Mouse (Mus musculus): Measurements from ENCODE around the gene Acnat1.
A peak's percentile ranks its signal among the peaks of the same experiment; 100 is the strongest.
"Not testable (repeated sequence)": the region's sequence is repeated elsewhere in the genome, so short reads cannot be mapped to it uniquely, and the experiment has no call there.

Gene Acnat1

DNA sequence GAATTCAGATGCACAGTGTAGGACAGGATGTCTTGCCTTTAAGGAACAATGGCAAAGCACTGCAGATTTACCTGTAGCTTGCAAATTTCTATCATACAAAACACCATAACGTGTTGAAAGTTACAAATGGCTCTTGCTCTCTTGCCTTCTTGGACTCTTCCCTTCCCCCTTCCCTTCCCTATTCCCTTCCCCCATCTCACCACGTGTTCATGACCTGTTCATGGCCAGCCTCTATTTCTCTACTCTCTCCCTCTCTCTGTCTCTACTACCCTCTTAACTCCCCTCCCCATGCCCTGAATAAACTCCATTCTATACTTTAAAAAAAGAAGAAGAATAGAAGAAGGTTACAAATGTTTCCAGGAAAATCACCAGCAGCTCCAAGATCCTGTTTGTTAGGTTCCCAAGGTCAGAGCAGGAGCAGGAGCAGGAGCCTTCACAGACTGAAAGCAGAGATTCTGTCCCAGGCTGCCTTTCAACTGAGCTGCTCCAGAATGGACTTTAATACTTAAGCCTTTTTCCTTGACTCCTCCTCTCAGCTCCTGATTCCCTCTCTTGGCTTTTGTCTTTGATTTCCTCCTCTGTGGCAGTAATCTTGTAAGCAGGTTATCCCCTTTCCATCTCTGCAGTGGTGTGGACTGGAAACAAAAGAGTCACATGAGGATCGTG lies at the start of gene Acnat1:
Gene Acnat1, minus strand, starts transcription at position 478 of the 666 bp plus-strand sequence.
- DNase-seq (ENCODE audit: low spot score): no peak

GRCm38 (mm10) chr4:49522576-49522975 lies 48.9 kb upstream of the Acnat1 start:
- no peak for DNase-seq (ENCODE audit: low spot score)

- DNase-seq (ENCODE audit: low spot score): no peak
Observed at GRCm38 (mm10) chr4:49521346-49521745, 47.6 kb upstream of the Acnat1 start.

DNA sequence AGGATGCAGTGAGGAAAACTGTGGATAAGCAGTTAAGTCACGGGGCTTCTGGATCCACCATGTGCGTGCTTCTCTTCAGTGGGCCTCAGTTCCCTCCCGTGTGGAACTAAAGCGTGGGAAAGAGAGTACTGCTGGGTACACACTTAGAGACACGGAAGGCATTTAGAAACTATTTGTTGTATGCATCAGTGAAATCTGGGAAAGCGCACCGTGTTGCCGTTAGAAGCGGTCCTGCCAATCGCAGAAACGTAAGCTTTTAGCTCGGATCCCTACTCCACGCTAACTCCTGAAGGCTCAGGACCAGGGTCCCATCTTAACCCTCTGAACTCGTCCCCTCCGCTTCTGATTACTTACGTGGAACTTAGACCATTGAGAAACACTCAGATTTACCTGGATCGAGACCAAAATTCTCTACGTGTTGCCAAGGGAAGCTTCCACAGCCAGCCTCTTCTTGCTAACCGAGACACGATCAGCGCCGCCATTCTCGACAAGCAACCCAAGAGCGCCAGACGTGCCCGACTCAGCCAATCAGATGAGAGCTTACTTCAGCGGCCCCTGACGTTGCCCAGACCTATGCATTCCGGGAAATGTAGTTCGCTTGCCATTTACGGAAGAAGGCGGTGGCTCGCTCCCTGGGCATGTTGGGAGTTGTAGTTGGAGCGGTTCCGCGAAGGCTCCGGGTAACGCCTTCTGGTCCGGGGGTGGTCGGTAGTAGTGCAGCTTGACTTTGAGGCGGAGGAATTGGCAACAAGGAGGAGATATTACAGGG lies 47.0 kb upstream of the Acnat1 start, which contains the start of the genes Mrpl50 and Zfp189:
Gene Mrpl50, minus strand, starts transcription at position 522 of the 769 bp plus-strand sequence.
Gene Zfp189, plus strand, starts transcription at position 605 of the 769 bp plus-strand sequence.
- peak; percentile 66 for DNase-seq (ENCODE audit: low spot score)

GRCm38 (mm10) chr4:49519476-49519875 lies 45.8 kb upstream of the Acnat1 start:
- DNase-seq (ENCODE audit: low spot score): no peak

- DNase-seq (ENCODE audit: low spot score): no peak
Observed at GRCm38 (mm10) chr4:49514441-49514840, 40.7 kb upstream of the Acnat1 start.

GRCm38 (mm10) chr4:49512636-49513035 lies 38.9 kb upstream of the Acnat1 start:
- no peak for DNase-seq (ENCODE audit: low spot score)

DNA sequence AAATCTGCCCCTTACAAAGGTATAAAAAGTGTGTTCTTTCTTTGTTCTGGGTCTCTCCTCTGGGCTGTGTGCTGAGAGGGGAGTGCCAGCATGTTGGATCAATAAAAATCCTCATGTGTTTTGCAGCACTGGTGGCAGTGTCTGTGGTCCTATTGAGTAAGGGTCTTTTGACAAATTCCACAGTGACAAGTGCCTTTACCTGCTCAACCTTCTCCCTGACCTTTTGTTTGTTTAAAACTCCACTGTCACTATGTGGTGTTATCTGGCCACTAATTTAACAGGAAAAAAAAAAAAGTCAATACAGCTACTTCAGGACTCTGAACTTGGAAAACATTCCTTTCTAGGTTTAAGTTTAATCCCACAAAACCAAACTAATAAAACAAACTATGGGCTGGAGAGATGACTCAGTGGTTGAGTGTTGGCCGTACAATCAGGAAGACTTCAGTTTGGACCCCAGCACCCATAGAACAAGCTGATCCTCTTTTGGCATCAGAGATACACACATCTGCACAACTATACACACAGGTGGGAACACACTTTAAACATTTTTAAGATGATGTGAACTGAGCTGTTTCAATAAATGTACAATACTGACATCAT lies 36.6 kb upstream of the Acnat1 start:
- not testable (repeated sequence) for DNase-seq (ENCODE audit: low spot score)

DNA sequence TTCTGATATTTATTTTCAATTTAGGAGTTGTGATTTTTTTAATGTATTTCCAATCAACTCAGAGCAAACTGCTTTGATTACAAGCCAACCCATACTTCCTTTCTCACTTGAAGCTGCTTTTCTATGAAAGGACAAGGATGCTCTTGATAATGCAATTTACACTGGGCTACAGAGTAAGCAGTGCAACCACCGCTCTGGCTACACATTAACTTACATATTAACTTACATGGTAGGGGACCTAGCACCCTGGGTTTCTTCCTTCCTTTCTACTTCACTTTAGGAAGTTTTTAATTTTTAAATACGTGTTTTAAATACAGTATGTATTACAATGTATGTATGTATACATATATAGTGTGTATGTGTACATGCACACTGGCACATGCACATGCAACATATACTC lies 35.5 kb upstream of the Acnat1 start:
- DNase-seq (ENCODE audit: low spot score): no peak

- no peak for DNase-seq (ENCODE audit: low spot score)
Observed at GRCm38 (mm10) chr4:49506386-49506785, 32.7 kb upstream of the Acnat1 start, which contains the start of gene Baat. Baat (minus strand) TSS chr4:49506557.

GRCm38 (mm10) chr4:49503563-49503962 lies 29.9 kb upstream of the Acnat1 start:
- DNase-seq (ENCODE audit: low spot score): no peak

DNA sequence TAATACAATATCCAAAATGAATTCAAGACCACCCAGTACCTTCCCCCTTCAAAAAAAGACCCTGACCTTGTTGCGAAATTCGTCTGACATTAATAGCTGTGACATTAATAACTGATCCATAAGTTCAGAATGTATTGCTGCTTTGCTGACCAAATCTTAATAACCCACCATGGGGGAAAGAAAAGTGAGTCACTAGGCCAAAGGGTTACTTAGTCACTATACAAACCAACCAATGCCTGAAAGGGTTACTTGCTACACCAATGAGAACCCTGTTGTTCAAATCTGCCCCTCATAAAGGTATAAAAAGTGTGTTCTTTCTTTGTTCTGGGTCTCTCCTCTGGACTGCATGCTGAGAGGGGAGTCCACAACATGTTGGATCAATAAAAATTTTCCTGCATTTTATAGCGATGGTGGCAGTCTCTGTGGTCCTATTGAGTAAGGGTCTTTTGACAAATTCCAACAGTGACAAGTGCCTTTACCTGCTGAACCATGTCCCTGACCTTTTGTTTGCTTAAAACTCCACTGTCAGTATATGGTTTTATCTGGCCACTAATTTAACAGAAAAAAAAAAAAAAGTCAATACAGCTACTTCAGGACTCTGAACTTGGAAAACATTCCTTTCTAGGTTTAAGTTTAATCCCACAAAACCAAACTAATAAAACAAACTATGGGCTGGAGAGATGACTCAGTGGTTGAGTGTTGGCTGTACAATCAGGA lies 12.4 kb upstream of the Acnat1 start:
- not testable (repeated sequence) for DNase-seq (ENCODE audit: low spot score)

GRCm38 (mm10) chr4:49485442-49485841 lies 11.7 kb upstream of the Acnat1 start:
- DNase-seq (ENCODE audit: low spot score): no peak

DNA sequence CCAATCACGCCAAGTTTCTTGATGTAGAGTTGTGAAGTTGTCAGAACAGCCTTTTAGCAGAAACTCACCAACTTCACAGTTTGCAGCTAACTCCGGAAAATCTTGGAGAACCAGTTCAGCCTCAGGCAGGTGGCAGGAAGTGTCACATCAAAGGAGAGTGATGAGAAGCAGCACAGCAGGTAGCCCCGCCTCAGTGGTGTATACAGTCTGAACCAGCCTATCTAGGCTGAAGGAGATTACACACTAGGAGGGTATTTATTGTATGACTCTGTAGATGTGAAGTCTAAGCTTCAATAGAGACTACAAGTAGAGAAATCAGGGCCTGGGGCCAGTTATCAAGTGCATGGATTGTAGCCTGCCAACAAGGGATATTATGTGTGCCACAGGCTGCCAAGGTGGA lies 7.2 kb upstream of the Acnat1 start:
- no peak for DNase-seq (ENCODE audit: low spot score)

- DNase-seq (ENCODE audit: low spot score): no peak
Observed at GRCm38 (mm10) chr4:49480104-49480760, 6.5 kb upstream of the Acnat1 start.

DNA sequence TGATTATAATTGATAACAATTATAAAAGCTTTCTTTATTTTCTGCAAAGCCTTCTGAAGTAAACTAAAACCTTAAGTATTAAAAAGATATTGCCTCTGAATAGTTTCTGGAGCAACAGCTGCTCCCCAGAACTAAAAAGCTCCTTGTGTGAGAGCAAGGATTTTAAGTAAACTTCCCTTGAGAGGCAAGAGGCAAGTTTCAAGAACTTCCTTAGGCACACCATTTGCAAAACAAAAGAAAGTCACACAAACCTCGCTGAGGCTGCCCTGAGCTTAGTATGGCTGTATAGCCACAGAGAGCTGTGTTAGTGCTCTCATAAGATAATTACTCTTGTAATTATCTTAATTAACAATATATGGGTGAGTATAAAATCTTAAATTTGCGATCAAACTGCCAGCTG lies 5.3 kb upstream of the Acnat1 start:
- not testable (repeated sequence) for DNase-seq (ENCODE audit: low spot score)

DNA sequence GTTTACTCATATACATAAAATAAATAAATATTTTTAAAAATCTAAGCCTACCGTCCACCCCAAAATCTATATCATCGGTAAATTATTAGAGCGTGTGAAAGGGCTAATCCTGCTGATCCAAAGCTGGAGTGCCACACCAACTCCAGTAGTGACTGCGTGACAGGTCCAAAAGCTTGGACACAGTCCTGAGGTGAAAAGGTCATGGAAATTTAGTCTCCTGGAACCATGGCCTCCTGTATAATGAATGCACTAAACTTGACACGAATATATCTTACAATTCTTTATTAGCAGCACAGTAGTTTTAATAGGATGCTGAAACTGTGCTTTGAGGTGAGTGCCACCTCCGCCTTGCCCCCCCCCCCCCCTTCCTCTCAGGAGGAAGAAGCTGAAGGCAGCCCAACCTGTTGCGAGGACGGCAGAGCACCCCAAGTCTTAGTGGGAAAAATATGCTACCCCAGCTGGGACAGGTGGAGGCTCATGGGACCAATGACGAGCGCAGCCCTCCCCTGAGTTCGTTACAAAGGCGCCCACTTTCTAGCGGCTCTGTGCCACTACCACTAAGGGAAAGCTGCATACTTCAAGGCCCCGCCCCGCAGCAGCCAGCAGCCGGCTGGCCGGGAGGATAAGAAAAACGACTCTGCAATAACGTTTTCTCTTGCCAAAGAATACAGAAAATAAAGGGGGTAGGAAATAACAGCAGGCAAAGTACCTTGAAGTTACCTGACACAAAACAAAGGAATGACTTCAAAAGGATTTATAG lies 4.6 kb upstream of the Acnat1 start:
- no peak for DNase-seq (ENCODE audit: low spot score)

GRCm38 (mm10) chr4:49474583-49474982 lies 871 bp upstream of the Acnat1 start:
- no peak for DNase-seq (ENCODE audit: low spot score)

DNA sequence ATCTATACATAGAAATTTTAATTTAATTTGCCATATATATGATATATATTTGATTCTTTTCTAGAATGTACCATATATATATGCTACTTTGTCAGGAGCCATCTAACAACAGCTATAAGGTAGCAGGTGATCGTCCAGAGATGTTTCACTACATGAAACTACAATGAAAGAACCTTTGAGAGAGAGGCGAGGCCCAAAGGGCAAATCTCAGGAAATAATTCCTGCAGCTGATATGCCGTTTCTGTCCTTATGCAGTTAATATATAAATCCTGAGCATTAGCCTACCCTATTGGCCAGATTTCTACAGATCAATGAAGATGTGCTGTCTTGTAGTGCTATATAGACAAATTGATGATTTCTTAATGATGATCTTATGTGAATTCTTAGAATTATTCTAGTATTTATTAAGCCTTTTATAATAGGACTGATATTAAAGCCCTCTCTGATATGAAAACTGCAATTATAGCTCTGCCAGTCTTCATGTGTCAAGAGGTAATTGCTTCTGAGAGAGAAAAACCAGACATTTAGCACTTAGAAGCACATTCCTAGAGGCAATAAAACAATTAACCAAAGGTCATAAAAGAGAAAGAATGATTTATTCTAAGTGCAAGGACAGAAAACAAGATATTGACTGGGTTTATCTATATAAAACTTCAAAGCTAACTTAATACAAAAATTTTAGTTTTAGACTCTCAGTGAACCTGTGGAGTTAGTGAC lies 4.1 kb downstream of the Acnat1 start:
- no peak for DNase-seq (ENCODE audit: low spot score)

DNA sequence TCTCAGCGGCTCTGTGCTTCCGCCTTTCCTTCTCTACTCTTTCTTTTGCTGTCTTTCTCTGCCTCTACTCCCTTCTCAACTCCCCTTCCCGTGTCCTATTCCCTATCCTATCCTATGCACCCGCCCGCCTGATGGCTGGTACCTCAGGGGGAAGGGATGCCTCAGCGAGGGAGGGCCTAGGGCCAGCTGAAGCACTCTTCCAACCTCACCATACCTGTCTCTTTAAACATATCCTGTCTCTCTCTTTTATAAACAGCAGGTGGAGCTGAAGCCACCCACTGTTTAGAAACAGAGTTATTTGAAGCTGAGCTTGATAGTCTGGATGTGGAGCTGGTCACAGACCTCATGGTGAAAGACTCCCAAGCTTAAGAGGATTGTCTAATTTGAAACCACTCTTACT lies 6.4 kb downstream of the Acnat1 start:
- no peak for DNase-seq (ENCODE audit: low spot score)
